Mouse (Mus musculus) thymus, adult 18-20 months (tissue): ENCODE measurements around the gene Ninl.

Experiments
- DNase-seq, 2 experiments: peaks; one replicate each; pipeline ENCODE4 v3.0.0; 2022; ENCODE audit warnings: mixed read lengths in 2 of 2

Ninl gene

GRCm38 (mm10) chr2:150900341-150900740 lies 138.8 kb downstream of the Ninl start:
- no peak for DNase-seq

GRCm38 (mm10) chr2:150895691-150896252 lies 143.4 kb downstream of the Ninl start:
- no peak for DNase-seq

- no peak for DNase-seq
Observed at GRCm38 (mm10) chr2:150894617-150895267, 144.4 kb downstream of the Ninl start.

- no peak for DNase-seq
Observed at GRCm38 (mm10) chr2:150887370-150887769, 151.8 kb downstream of the Ninl start.

GRCm38 (mm10) chr2:150886315-150886714 lies 152.9 kb downstream of the Ninl start:
- DNase-seq = no peak

- DNase-seq = no peak
Observed at GRCm38 (mm10) chr2:150885814-150886213, 153.4 kb downstream of the Ninl start.

GRCm38 (mm10) chr2:150884779-150885110 lies 154.4 kb downstream of the Ninl start:
- DNase-seq = no peak
